Mouse (Mus musculus): ENCODE data around the gene Dazap2. TPM values are rescaled to one million over a fixed set of nuclear protein-coding genes. Genes with fewer than 3 reads are reported as not detected.

Dazap2 gene
- total and polyA plus RNA-seq, 3 experiments = 100 to 341 (median 233) TPM

GRCm38 (mm10) chr15:100573946-100574345 lies 41.2 kb upstream of the Dazap2 start:
- H3K4me3 ChIP-seq (ENCODE audit: control insufficient read depth in 1 of 2, insufficient read depth in 1 of 2, low read depth in 2 of 2, low read length in 2 of 2) = no peak overlapping the region
- H3K27me3 ChIP-seq (ENCODE audit: control insufficient read depth in 1 of 2, insufficient read depth in 2 of 2, low read length in 2 of 2) = peaks cover 2 to 3% of the 10 kb centered on the region in 2 experiments; a peak in 2 of 4 replicates
- no peak for TF ChIP-seq UBTF (IDR thresholded peaks at IDR 0.05; ENCODE audit: borderline replicate concordance, insufficient read depth, low read depth, low read length)
- TF ChIP-seq GATA1 (IDR thresholded peaks at IDR 0.05; ENCODE audit: low read depth, low read length) = peak; percentile 56; the same call in 1 of the 2 replicates
- TF ChIP-seq POLR2AphosphoS5 (IDR thresholded peaks at IDR 0.05; ENCODE audit: borderline replicate concordance, low read depth, low read length) = no peak
- TF ChIP-seq ZKSCAN1 (IDR thresholded peaks at IDR 0.05; ENCODE audit: low read depth, low read length) = no peak
- no peak for TF ChIP-seq HCFC1 (IDR thresholded peaks at IDR 0.05; ENCODE audit: low read depth, low read length)
- no peak for TF ChIP-seq MXI1 (IDR thresholded peaks at IDR 0.05; ENCODE audit: low read depth, low read length)
- no peak for TF ChIP-seq MAX (IDR thresholded peaks at IDR 0.05; ENCODE audit: low read length)
- H3K4me1 ChIP-seq (ENCODE audit: control insufficient read depth in 1 of 2, insufficient read depth in 2 of 2, low read length in 2 of 2) = peaks cover 3 to 4% of the 10 kb centered on the region in 2 experiments; a peak in 1 of 4 replicates
- no peak overlapping the region for H3K27ac ChIP-seq (ENCODE audit: control insufficient read depth, low read depth, low read length)
- H3K79me2 ChIP-seq (ENCODE audit: control insufficient read depth, insufficient read depth, low read length, poor library complexity) = no peaks in the 10 kb centered on the region
- DNase-seq (ENCODE audit: low read depth, low spot score) = no peak
- no peak overlapping the region for H3K9ac ChIP-seq (ENCODE audit: control insufficient read depth, low read depth, low read length, poor library complexity, severe bottlenecking)
- H3K9me3 ChIP-seq (replicated peaks; ENCODE audit: insufficient read depth, low read length) = no peaks in the 10 kb centered on the region
- no peaks in the 10 kb centered on the region; a peak in 1 of 4 replicates for H3K36me3 ChIP-seq (ENCODE audit: control insufficient read depth in 1 of 2, insufficient read depth in 2 of 2, low read length in 2 of 2)

GRCm38 (mm10) chr15:100574378-100574777 lies 40.8 kb upstream of the Dazap2 start:
- Histone ChIP-seq H3K9ac (ENCODE audit: control insufficient read depth, low read depth, low read length, poor library complexity, severe bottlenecking) (no peak overlapping the region), H3K36me3 (ENCODE audit: control insufficient read depth in 1 of 2, insufficient read depth in 2 of 2, low read length in 2 of 2) (no peaks in the 10 kb centered on the region; a peak in 1 of 4 replicates), H3K4me1 (ENCODE audit: control insufficient read depth in 1 of 2, insufficient read depth in 2 of 2, low read length in 2 of 2) (peaks cover 3 to 4% of the 10 kb centered on the region in 2 experiments; a peak in 1 of 4 replicates), H3K27me3 (ENCODE audit: control insufficient read depth in 1 of 2, insufficient read depth in 2 of 2, low read length in 2 of 2) (peaks cover 0 to under 1% of the 10 kb centered on the region in 2 experiments; a peak in 2 of 4 replicates), H3K9me3 (replicated peaks; ENCODE audit: insufficient read depth, low read length) (no peaks in the 10 kb centered on the region), H3K79me2 (ENCODE audit: control insufficient read depth, insufficient read depth, low read length, poor library complexity) (no peaks in the 10 kb centered on the region), H3K4me3 (ENCODE audit: control insufficient read depth in 1 of 2, insufficient read depth in 1 of 2, low read depth in 2 of 2, low read length in 2 of 2) (no peak overlapping the region), H3K27ac (ENCODE audit: control insufficient read depth, low read depth, low read length) (no peak overlapping the region)
- no peak for TF ChIP-seq GABPA (IDR thresholded peaks at IDR 0.05; ENCODE audit: low read depth, low read length)
- no peak for DNase-seq (ENCODE audit: low read depth, low spot score)

- H3K27ac ChIP-seq (ENCODE audit: control insufficient read depth, low read depth, low read length) = no peak overlapping the region
- H3K4me1 ChIP-seq (ENCODE audit: control insufficient read depth in 1 of 2, insufficient read depth in 2 of 2, low read length in 2 of 2) = peaks cover 3 to 4% of the 10 kb centered on the region in 2 experiments; a peak in 1 of 4 replicates
- H3K79me2 ChIP-seq (ENCODE audit: control insufficient read depth, insufficient read depth, low read length, poor library complexity) = no peaks in the 10 kb centered on the region
- H3K9me3 ChIP-seq (replicated peaks; ENCODE audit: insufficient read depth, low read length) = no peaks in the 10 kb centered on the region
- no peak for DNase-seq (ENCODE audit: low read depth, low spot score)
- no peaks in the 10 kb centered on the region for H3K27me3 ChIP-seq (ENCODE audit: control insufficient read depth in 1 of 2, insufficient read depth in 2 of 2, low read length in 2 of 2)
- H3K9ac ChIP-seq (ENCODE audit: control insufficient read depth, low read depth, low read length, poor library complexity, severe bottlenecking) = no peak overlapping the region
- no peak for TF ChIP-seq ZKSCAN1 (IDR thresholded peaks at IDR 0.05; ENCODE audit: low read depth, low read length)
- no peak for TF ChIP-seq ETS1 (IDR thresholded peaks at IDR 0.05; ENCODE audit: low read depth, low read length)
- no peak for TF ChIP-seq MXI1 (IDR thresholded peaks at IDR 0.05; ENCODE audit: low read depth, low read length)
- H3K36me3 ChIP-seq (ENCODE audit: control insufficient read depth in 1 of 2, insufficient read depth in 2 of 2, low read length in 2 of 2) = no peaks in the 10 kb centered on the region; a peak in 1 of 4 replicates
- H3K4me3 ChIP-seq (ENCODE audit: control insufficient read depth in 1 of 2, insufficient read depth in 1 of 2, low read depth in 2 of 2, low read length in 2 of 2) = no peak overlapping the region
These were observed 39.8 kb upstream of the Dazap2 start for GRCm38 (mm10) chr15:100575366-100575765.

Data from MEL (cell line).